Mouse (Mus musculus): ENCODE measurements around the gene Foxo4. TPM values are rescaled to one million over a fixed set of nuclear protein-coding genes. Genes with fewer than 3 reads are reported as not detected.
A peak's percentile ranks its signal among the peaks of the same experiment; 100 is the strongest.

Foxo4 gene
- polyA plus RNA-seq, 1 experiment from 2014 or later, result 2.9 TPM

GRCm38 (mm10) chrX:101260441-101261325 lies 6.4 kb downstream of the Foxo4 start:
- ATAC-seq, result no peak; the same call in 1 of the 2 replicates
- DNase-seq (ENCODE audit: low spot score), result no peak
- H3K27ac ChIP-seq (ENCODE audit: low read length), result no peak overlapping the region
- no peak overlapping the region for H3K9ac ChIP-seq (replicated peaks; ENCODE audit: low read depth)
- no peaks in the 10 kb centered on the region for H3K36me3 ChIP-seq (ENCODE audit: insufficient read depth, low read length)
- TF ChIP-seq CTCF (IDR thresholded peaks at IDR 0.05) (no peak), EP300 (IDR thresholded peaks at IDR 0.05) (no peak)
- H3K4me1 ChIP-seq (ENCODE audit: insufficient read depth, low read depth, low read length), result no peaks in the 10 kb centered on the region
- 25% methylated on average over 8 of the region's 13 CpGs for WGBS
- H3K27me3 ChIP-seq (replicated peaks; ENCODE audit: insufficient read depth, low read length), result no peaks in the 10 kb centered on the region
- no peaks in the 10 kb centered on the region for H3K9me3 ChIP-seq (ENCODE audit: low read length)
- H3K4me3 ChIP-seq (ENCODE audit: low read depth, low read length), result no peak overlapping the region
- no peak overlapping the region for H3K4me2 ChIP-seq (replicated peaks; ENCODE audit: low read depth, low read length)

- Histone ChIP-seq H3K36me3 (ENCODE audit: insufficient read depth, low read length) (no peaks in the 10 kb centered on the region), H3K27ac (ENCODE audit: low read length) (no peak within 1 kb of the TSS), H3K9ac (replicated peaks; ENCODE audit: low read depth) (no peak within 1 kb of the TSS), H3K4me1 (ENCODE audit: insufficient read depth, low read depth, low read length) (no peaks in the 10 kb centered on the region), H3K4me3 (ENCODE audit: low read depth, low read length) (no peak within 1 kb of the TSS), H3K4me2 (replicated peaks; ENCODE audit: low read depth, low read length) (no peak within 1 kb of the TSS), H3K9me3 (ENCODE audit: low read length) (no peaks in the 10 kb centered on the region), H3K27me3 (replicated peaks; ENCODE audit: insufficient read depth, low read length) (no peaks in the 10 kb centered on the region)
- WGBS, result 36% methylated on average over 1 of the region's 1 CpGs
- DNase-seq (ENCODE audit: low spot score) (no peak), ATAC-seq (no peak)
- no peak for TF ChIP-seq EP300 (IDR thresholded peaks at IDR 0.05)
- TF ChIP-seq CTCF (IDR thresholded peaks at IDR 0.05), result no peak
Observed at GRCm38 (mm10) chrX:101263892-101264291, 9.6 kb downstream of the Foxo4 start, which contains the start of gene Gm614. TSS of gene Gm614 (minus strand) at chrX:101263992.

GRCm38 (mm10) chrX:101266631-101267030 lies 12.3 kb downstream of the Foxo4 start:
- TF ChIP-seq CTCF (IDR thresholded peaks at IDR 0.05) (no peak), EP300 (IDR thresholded peaks at IDR 0.05) (no peak)
- H3K4me3 ChIP-seq (ENCODE audit: low read depth, low read length), result no peak overlapping the region
- ATAC-seq (no peak), DNase-seq (ENCODE audit: low spot score) (no peak)
- WGBS, result 91% methylated on average over 6 of the region's 6 CpGs
- no peaks in the 10 kb centered on the region for H3K9me3 ChIP-seq (ENCODE audit: low read length)
- no peaks in the 10 kb centered on the region for H3K36me3 ChIP-seq (ENCODE audit: insufficient read depth, low read length)
- no peaks in the 10 kb centered on the region for H3K27me3 ChIP-seq (replicated peaks; ENCODE audit: insufficient read depth, low read length)
- no peak overlapping the region for H3K27ac ChIP-seq (ENCODE audit: low read length)
- H3K9ac ChIP-seq (replicated peaks; ENCODE audit: low read depth), result no peak overlapping the region
- H3K4me1 ChIP-seq (ENCODE audit: insufficient read depth, low read depth, low read length), result no peaks in the 10 kb centered on the region
- no peak overlapping the region for H3K4me2 ChIP-seq (replicated peaks; ENCODE audit: low read depth, low read length)

- TF ChIP-seq EP300 (IDR thresholded peaks at IDR 0.05), result no peak
- no peak for TF ChIP-seq CTCF (IDR thresholded peaks at IDR 0.05)
- Histone ChIP-seq H3K9ac (replicated peaks; ENCODE audit: low read depth) (no peak within 1 kb of the TSS), H3K9me3 (ENCODE audit: low read length) (no peaks in the 10 kb centered on the region), H3K4me2 (replicated peaks; ENCODE audit: low read depth, low read length) (peak within 1 kb of the TSS; percentile 33; the same call in 1 of the 2 replicates), H3K36me3 (ENCODE audit: insufficient read depth, low read length) (no peaks in the 10 kb centered on the region), H3K4me1 (ENCODE audit: insufficient read depth, low read depth, low read length) (no peaks in the 10 kb centered on the region), H3K27ac (ENCODE audit: low read length) (no peak within 1 kb of the TSS), H3K27me3 (replicated peaks; ENCODE audit: insufficient read depth, low read length) (no peaks in the 10 kb centered on the region), H3K4me3 (ENCODE audit: low read depth, low read length) (peak within 1 kb of the TSS; percentile 14; the same call in 1 of the 2 replicates)
- 59% methylated on average over 5 of the region's 5 CpGs for WGBS
- peak; percentile 24 for DNase-seq (ENCODE audit: low spot score)
- peak; percentile 46; the same call in 1 of the 2 replicates for ATAC-seq
Observed at GRCm38 (mm10) chrX:101268025-101268754, 13.9 kb downstream of the Foxo4 start, which contains the start of gene Il2rg. TSS of gene Il2rg (minus strand) at chrX:101268255.

GRCm38 (mm10) chrX:101268755-101269124 lies 14.4 kb downstream of the Foxo4 start, which contains the start of gene Gm20489:
TSS of gene Gm20489 (minus strand) at chrX:101269023.
- 48% methylated on average over 3 of the region's 3 CpGs for WGBS
- Histone ChIP-seq H3K9ac (replicated peaks; ENCODE audit: low read depth) (no peak within 1 kb of the TSS), H3K36me3 (ENCODE audit: insufficient read depth, low read length) (no peaks in the 10 kb centered on the region), H3K4me1 (ENCODE audit: insufficient read depth, low read depth, low read length) (no peaks in the 10 kb centered on the region), H3K4me3 (ENCODE audit: low read depth, low read length) (peak within 1 kb of the TSS; percentile 14; the same call in 1 of the 2 replicates), H3K27me3 (replicated peaks; ENCODE audit: insufficient read depth, low read length) (no peaks in the 10 kb centered on the region), H3K9me3 (ENCODE audit: low read length) (no peaks in the 10 kb centered on the region), H3K27ac (ENCODE audit: low read length) (no peak within 1 kb of the TSS), H3K4me2 (replicated peaks; ENCODE audit: low read depth, low read length) (peak within 1 kb of the TSS; percentile 33; the same call in 1 of the 2 replicates)
- ATAC-seq, result no peak
- no peak for DNase-seq (ENCODE audit: low spot score)
- TF ChIP-seq CTCF (IDR thresholded peaks at IDR 0.05), result no peak
- TF ChIP-seq EP300 (IDR thresholded peaks at IDR 0.05), result no peak

- Histone ChIP-seq H3K9ac (replicated peaks; ENCODE audit: low read depth) (no peak overlapping the region), H3K4me3 (ENCODE audit: low read depth, low read length) (peak overlapping the region; percentile 58; the same call in 1 of the 2 replicates), H3K27me3 (replicated peaks; ENCODE audit: insufficient read depth, low read length) (no peaks in the 10 kb centered on the region), H3K4me2 (replicated peaks; ENCODE audit: low read depth, low read length) (peak overlapping the region; percentile 55), H3K36me3 (ENCODE audit: insufficient read depth, low read length) (peaks cover 6% of the 10 kb centered on the region; the same call in 1 of the 2 replicates), H3K9me3 (ENCODE audit: low read length) (no peaks in the 10 kb centered on the region), H3K27ac (ENCODE audit: low read length) (no peak overlapping the region), H3K4me1 (ENCODE audit: insufficient read depth, low read depth, low read length) (no peaks in the 10 kb centered on the region)
- 26% methylated on average over 6 of the region's 6 CpGs for WGBS
- DNase-seq (ENCODE audit: low spot score) (no peak), ATAC-seq (no peak)
- no peak for TF ChIP-seq CTCF (IDR thresholded peaks at IDR 0.05)
- TF ChIP-seq EP300 (IDR thresholded peaks at IDR 0.05), result no peak
Observed at GRCm38 (mm10) chrX:101273410-101273809, 19.1 kb downstream of the Foxo4 start.

Data from lung, postnatal 0 days (tissue).